Mouse (Mus musculus) gastrocnemius, postnatal 10 days (tissue): ENCODE results near the gene Pagr1a. TPM values are rescaled to one million over a fixed set of nuclear protein-coding genes. Genes with fewer than 3 reads are reported as not detected.

ENCODE experiments used
- DNase-seq: peaks from one replicate; pipeline ENCODE4 v3.0.0; 2021; ENCODE audit warnings: mixed read lengths
- long read RNA-seq, 2 experiments: library from polyadenylated mRNA; stranded (forward); transcript quantifications; one replicate each; pipeline ENCODE4 v2.0.0; 2021
- total RNA-seq, 2 experiments: library from RNA; stranded (reverse); gene quantifications; 2 replicates each; pipeline ENCODE4 v1.2.3; 2021

The Pagr1a gene
- 1 to 10 TPM; 2.5 to 8.2 TPM for total RNA-seq
- long read RNA-seq, experiment 1, transcript Pagr1a-202 (3 exons, 1,430 nt) = major isoform, 37 of 37 reads
- long read RNA-seq, experiment 1, partial matches to known transcripts = 0 of 37 reads
- long read RNA-seq, experiment 1, other reads (novel, unspliced or antisense) = 0 of 37 reads
- long read RNA-seq, experiment 2, transcript Pagr1a-202 (3 exons, 1,430 nt) = major isoform, 22 of 22 reads
- long read RNA-seq, experiment 2, partial matches to known transcripts = 0 of 22 reads
- long read RNA-seq, experiment 2, other reads (novel, unspliced or antisense) = 0 of 22 reads

GRCm38 (mm10) chr7:127016971-127017949 is at the start of gene Pagr1a:
Gene Pagr1a, minus strand, starts transcription at chr7:127017352.
- DNase-seq = peak; percentile 96

- DNase-seq = no peak
These were observed 49.2 kb upstream of the Pagr1a start for GRCm38 (mm10) chr7:127066317-127066716.

DNA sequence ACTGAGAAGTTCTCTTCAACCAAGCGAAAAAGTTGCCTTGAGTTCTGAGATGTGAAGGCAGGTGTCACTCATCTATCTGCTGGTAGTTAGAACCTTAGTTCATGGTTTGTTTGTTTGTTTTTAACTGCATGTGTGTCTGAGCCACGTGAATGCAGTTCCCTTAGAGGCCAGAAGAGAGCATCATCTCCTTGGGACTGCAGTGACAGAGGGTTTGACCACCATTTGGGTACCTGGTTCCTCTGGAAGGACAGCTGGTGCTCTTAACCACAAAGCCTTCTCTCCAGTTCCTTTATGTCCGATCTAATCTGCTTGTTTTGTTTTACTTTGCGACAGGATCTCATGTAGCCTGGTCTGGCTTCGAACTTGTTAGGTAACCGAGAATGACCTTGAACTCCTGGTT is 48.4 kb upstream of the Pagr1a start:
- no peak for DNase-seq

DNA sequence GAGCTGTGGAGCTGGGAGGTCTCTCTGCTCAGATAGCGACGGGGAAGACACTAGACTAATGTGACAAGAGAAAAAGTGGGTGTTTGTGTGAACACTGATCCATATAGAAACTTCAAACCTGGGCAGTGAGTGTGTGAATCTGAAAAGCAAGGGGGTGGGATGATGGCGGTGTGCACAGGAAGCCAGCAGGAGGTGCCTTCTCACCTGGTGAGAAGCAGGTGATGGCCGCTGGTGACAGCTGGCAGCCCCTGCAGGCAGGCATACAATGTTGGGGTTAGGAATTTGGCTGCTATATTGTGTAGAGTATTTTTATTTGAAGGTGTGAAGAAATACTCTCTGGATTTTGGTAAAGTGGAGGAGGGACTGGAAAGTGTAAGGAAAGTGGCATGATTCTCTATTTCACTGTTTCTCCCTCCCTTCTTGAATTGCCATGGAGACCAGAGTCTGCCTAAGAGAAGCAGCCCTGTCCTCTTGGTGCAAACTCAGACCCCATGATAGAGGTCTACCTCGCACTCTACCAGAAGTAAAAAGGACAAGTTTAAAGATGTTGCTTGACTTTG is 38.0 kb upstream of the Pagr1a start:
- DNase-seq = no peak

- DNase-seq = peak; percentile 86
These were observed 24.9 kb upstream of the Pagr1a start, which contains the start of gene Kif22 for GRCm38 (mm10) chr7:127041851-127042672. Gene Kif22, minus strand, starts transcription at chr7:127042471.

DNA sequence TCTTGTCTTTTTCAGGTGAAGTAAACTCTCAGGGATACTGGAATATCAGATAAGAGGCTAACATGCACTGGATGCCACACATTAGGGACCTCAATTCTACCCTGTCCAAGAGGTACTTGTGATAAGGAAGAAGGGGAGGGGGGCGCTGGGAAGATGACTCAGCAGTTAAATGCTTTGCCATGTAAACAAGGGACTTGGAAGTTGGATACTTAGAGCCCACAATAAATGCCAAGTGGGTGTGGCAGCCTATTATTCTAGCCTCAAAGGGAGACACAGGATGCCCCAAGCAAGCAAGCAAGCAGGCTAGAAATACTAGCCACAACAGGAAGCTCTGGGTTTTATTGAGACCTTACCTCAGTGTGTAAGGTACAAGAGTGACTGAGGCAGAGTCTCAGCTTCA is 14.1 kb upstream of the Pagr1a start:
- DNase-seq = no peak

DNA sequence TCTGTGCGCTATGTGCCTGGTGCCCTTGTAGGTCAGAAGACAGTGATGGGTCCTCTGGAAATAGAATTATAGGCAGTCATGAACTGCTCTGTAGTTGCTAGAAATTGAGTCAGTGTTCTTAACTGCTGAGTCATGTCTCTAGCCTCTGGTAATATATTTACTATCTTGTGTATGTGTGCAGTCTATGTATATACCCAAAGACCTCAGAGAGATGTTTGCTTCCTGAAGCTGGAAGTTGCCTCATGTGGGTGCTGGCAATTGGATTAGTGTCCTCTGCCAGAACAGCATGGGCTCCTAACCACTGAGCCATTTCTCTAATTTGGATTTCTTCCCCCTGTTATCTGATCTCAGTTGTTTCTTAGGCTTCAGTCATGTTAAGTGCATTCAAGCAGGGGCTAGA is 13.0 kb upstream of the Pagr1a start:
- DNase-seq = no peak

- DNase-seq = no peak
These were observed 10.7 kb upstream of the Pagr1a start for GRCm38 (mm10) chr7:127027885-127028284.

- DNase-seq = peak; percentile 99
These were observed 10.0 kb upstream of the Pagr1a start, which contains the start of gene Maz for GRCm38 (mm10) chr7:127026984-127027726. Gene Maz, minus strand, starts transcription at chr7:127027037.

DNA sequence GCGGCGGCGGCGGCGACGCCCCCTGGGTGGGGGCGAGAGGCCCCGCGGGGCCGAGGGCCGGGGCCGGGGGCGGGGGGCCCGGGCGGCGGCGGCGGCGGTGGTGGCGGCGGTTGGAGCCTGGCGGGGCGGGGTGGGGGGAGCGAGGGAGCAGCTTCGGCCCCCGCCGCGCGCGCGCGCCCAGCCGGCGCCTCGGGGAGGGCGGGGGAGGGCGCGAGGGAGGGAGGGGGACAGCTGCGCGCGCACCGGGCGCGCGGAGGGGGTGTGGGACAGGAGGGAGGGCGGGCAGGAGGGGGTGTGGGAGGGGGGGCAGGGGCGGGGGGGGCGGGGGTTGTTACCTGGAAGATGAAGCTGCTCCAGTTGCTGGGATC is 9.4 kb upstream of the Pagr1a start:
- DNase-seq = peak; percentile 92

GRCm38 (mm10) chr7:127026161-127026600 is 9.0 kb upstream of the Pagr1a start:
- peak; percentile 66 for DNase-seq

DNA sequence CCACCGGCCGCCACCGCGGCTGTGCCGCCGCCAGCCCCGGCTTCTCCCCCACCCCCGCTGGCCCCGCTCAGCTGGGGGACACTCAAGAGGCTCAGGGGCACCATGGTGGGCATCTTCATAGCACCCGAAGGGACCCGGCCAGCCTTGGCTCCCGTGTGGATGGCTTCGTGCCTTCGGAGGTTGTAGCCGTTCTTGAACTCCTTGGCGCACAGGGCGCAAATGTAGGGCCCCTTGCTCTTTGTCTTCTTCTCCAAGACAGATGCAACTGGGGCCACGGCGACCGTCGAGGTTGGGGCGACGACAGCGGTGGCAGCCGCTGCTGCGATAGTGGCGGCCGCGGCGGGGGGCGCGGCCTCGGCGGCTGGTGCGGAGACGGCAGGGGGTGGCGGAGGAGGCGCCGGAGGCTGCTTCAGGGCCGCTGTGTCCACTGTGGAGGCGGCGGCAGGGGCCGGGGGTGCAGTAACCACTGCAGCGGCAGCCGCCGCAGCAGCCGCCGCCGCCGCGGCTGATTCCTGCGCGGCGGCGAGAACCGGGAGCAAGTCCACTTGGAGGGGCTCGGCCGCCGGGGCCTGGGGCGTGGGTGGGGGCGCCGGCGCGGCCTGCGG is 8.5 kb upstream of the Pagr1a start:
- DNase-seq = peak; percentile 61

GRCm38 (mm10) chr7:127024755-127025555 is 7.8 kb upstream of the Pagr1a start:
- peak; percentile 67 for DNase-seq

DNA sequence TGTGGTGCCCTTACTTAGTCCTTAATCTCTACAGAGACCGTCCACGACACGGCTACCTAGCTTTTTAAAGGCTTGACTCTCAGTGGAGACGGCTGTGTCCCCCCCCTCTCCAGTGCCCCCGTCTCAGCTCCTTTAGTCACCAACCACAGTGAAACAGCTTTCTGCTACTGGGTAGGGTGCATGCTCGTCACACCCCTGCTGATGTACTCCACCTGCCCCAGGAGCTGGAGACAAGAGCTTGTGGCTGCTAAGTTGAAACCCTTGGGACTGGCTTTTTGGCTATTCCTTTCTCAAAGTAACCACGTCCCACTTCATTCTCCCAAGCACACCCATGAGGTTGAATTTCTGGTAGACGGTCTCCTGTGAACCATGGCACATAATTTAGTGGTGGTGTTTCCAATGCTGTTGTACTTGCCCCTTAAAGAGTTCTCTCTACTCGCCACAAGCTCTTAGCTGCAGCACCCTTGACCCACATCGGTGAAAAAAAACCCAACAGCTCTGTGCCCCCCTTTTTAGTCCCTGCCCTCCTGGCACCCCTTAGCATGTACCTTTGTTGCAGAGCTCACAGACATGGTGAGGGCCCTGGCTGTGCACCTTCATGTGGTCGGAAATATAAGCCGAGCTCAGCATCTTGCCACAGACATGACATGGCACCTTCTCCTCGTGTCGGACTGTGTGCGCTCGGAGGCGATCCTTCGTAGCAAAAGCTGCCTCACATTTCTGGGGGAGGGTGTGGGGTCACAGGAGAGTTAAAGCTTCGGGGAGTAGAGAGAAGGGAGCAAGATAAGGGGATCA is 6.9 kb upstream of the Pagr1a start:
- DNase-seq = no peak

GRCm38 (mm10) chr7:127023272-127023691 is 6.1 kb upstream of the Pagr1a start:
- DNase-seq = peak; percentile 16

- no peak for DNase-seq
These were observed 5.5 kb upstream of the Pagr1a start for GRCm38 (mm10) chr7:127022528-127023271.

DNA sequence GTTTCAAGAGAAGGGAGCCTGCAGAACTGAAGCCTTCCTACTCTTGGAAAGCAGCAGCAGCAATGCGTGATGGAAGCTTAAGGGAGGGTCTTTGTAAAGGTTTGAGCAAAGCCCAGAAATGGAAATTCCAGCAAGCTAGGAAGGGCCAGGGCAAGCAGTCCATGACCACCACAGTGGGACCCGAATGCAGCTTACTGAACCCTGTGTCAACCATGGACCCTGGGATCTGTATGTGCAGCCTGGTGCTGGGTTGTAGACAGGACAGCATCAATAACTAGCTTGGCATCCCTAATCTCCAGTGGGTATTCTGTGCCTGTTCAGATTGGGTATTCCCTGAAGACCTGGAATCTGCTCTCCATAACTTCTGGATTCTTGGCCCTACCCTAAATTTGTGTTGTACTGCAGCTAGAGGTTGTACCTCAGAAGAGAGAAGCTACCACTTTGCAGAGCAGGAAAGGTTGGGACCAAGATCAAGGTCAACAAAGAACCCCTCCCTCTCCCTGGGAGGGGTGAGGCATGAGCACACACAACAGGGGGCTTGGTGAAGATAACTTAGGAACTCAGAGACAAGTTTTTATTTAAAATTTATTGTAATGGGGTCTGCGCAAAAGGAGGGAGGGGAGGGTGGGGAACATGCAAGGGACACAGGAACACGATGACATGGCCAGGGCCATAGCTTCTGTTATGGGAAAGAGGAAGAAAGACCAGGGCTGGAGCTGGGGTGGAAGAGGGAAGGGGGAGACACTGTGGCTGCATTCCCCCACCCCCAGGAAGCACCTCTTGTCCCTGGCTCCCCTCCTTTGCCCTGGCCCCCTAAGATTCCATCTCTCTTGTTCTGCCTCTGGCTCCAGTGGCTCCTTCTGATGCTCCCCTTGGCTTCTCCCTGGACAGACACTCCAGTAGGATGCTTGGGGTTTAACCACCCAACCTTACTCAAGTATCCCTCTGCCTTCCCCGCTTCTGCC is 4.7 kb upstream of the Pagr1a start:
- no peak for DNase-seq
